Mouse (Mus musculus): ENCODE measurements around the gene Wee1.
A peak's percentile ranks its signal among the peaks of the same experiment; 100 is the strongest.

DNA sequence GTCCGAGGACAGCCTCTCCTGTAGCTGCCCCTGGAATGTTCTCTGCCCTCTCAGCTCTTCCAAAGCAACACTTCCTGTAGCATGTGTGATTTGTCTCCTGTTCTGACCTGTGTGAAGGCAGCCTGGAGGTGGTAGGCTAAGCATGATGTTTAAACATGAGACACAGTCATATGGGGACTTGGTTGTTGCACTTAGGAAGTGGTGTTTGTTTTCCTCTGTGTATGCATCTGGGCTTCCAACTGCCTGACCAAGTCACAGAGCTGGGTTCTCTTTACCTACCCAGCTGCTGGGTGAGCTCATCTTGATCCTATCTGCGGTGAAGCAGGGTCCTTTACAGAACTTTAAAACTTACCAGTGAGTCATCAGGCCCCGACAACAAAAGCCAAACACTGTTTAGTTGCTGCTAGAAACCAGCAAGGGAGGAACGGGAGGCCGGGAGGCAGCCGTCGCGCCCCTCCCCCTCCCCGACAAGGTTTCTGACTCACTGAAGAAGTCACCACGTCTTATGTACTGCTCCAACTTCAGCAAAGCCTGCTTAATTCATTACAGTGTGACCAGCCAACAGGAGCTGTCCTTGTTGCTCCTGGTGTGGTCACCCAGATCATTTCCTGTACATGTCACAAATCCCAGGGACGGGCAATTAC, 12.8 kb upstream of the Wee1 start:
- TF ChIP-seq MAX (IDR thresholded peaks at IDR 0.05; ENCODE audit: low read depth): no peak
- peak; percentile 44 for TF ChIP-seq POLR2A (IDR thresholded peaks at IDR 0.05; ENCODE audit: insufficient read length, low read depth)
- TF ChIP-seq SRF (IDR thresholded peaks at IDR 0.05; ENCODE audit: control insufficient read depth, insufficient read length, low read depth): no peak
- TF ChIP-seq E2F4 (IDR thresholded peaks at IDR 0.05; ENCODE audit: insufficient read depth): no peak
- peak; percentile 21 for TF ChIP-seq TCF12 (IDR thresholded peaks at IDR 0.05; ENCODE audit: insufficient read depth, poor library complexity, severe bottlenecking)
- TF ChIP-seq CEBPB (IDR thresholded peaks at IDR 0.05; ENCODE audit: insufficient read depth, poor library complexity, severe bottlenecking): peak; percentile 51; the same call in 1 of the 2 replicates
- TF ChIP-seq USF1 (IDR thresholded peaks at IDR 0.05; ENCODE audit: low read depth): no peak
- TF ChIP-seq MYOD1 (IDR thresholded peaks at IDR 0.05; ENCODE audit: control insufficient read depth in 1 of 3, insufficient read length in 2 of 3, low read depth in 2 of 3): peak in 2 of 3 experiments; percentile 57 to 69
- TF ChIP-seq MYOG (IDR thresholded peaks at IDR 0.05; ENCODE audit: control insufficient read depth in 1 of 3, insufficient read depth in 1 of 3, insufficient read length in 2 of 3, low read depth in 2 of 3): peak in 2 of 3 experiments; percentile 14 to 30
